Mouse (Mus musculus): Measurements from ENCODE around the gene Anks1. TPM values are rescaled to one million over a fixed set of nuclear protein-coding genes. Genes with fewer than 3 reads are reported as not detected.

Anks1 gene
- polyA plus RNA-seq, 1 experiment from 2014 or later = 18.7 TPM

GRCm38 (mm10) chr17:27940352-27940751, 31.2 kb downstream of the Anks1 start:
- no peak overlapping the region for H3K4me3 ChIP-seq (ENCODE audit: low read depth, low read length)
- 72% methylated on average over 4 of the region's 4 CpGs for WGBS
- H3K27ac ChIP-seq (ENCODE audit: low read depth) = peak overlapping the region; percentile 65; the same call in 1 of the 2 replicates
- H3K4me2 ChIP-seq = no peak overlapping the region
- H3K9me3 ChIP-seq (ENCODE audit: low read depth, low read length) = no peaks in the 10 kb centered on the region
- no peak for ATAC-seq (ENCODE audit: insufficient read depth)
- H3K27me3 ChIP-seq (ENCODE audit: insufficient read depth, low read length) = no peaks in the 10 kb centered on the region
- peaks cover 36% of the 10 kb centered on the region for H3K4me1 ChIP-seq (ENCODE audit: insufficient read depth)
- H3K9ac ChIP-seq = no peak overlapping the region
- TF ChIP-seq CTCF (IDR thresholded peaks at IDR 0.05; ENCODE audit: low read depth) = no peak
- no peaks in the 10 kb centered on the region for H3K36me3 ChIP-seq (ENCODE audit: insufficient read depth)
- DNase-seq = no peak

- no peaks in the 10 kb centered on the region for H3K9me3 ChIP-seq (ENCODE audit: low read depth, low read length)
- peak; percentile 65 for DNase-seq
- WGBS = 65% methylated on average over 5 of the region's 5 CpGs
- H3K27me3 ChIP-seq (ENCODE audit: insufficient read depth, low read length) = no peaks in the 10 kb centered on the region
- H3K4me3 ChIP-seq (ENCODE audit: low read depth, low read length) = no peak overlapping the region
- TF ChIP-seq CTCF (IDR thresholded peaks at IDR 0.05; ENCODE audit: low read depth) = no peak
- peak overlapping the region; percentile 21; the same call in 1 of the 2 replicates for H3K27ac ChIP-seq (ENCODE audit: low read depth)
- no peak for ATAC-seq (ENCODE audit: insufficient read depth)
- H3K36me3 ChIP-seq (ENCODE audit: insufficient read depth) = no peaks in the 10 kb centered on the region
- no peak overlapping the region for H3K9ac ChIP-seq
- H3K4me2 ChIP-seq = no peak overlapping the region
- H3K4me1 ChIP-seq (ENCODE audit: insufficient read depth) = peaks cover 43% of the 10 kb centered on the region
Measured at GRCm38 (mm10) chr17:27941178-27941577, 32.1 kb downstream of the Anks1 start.

DNA sequence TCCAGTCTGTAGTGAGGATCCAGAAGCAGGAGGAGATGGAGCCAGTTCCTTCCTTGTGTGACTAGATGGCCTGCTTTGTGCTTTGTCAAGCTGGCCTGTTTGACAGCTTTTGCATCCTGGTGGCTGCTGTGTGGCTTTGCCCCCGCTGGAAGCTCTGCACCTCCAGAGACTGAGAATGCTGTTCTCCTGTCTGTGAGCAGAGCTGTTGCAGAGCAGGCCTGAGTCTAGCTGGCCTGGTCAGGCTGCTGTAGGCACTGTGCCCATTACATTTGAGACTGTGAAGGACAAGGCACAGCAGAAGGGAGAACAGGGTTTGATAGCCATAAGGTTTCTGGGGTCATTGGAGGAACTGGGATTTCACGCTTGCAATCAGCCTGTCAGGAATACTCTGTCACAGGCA, 32.6 kb downstream of the Anks1 start:
- no peak overlapping the region for H3K9ac ChIP-seq
- no peaks in the 10 kb centered on the region for H3K27me3 ChIP-seq (ENCODE audit: insufficient read depth, low read length)
- WGBS = 51% methylated on average over 2 of the region's 2 CpGs
- no peak overlapping the region for H3K4me2 ChIP-seq
- ATAC-seq (ENCODE audit: insufficient read depth) (no peak), DNase-seq (no peak)
- no peaks in the 10 kb centered on the region for H3K9me3 ChIP-seq (ENCODE audit: low read depth, low read length)
- no peak overlapping the region for H3K4me3 ChIP-seq (ENCODE audit: low read depth, low read length)
- no peaks in the 10 kb centered on the region for H3K36me3 ChIP-seq (ENCODE audit: insufficient read depth)
- peak overlapping the region; percentile 66; the same call in 1 of the 2 replicates for H3K27ac ChIP-seq (ENCODE audit: low read depth)
- H3K4me1 ChIP-seq (ENCODE audit: insufficient read depth) = peaks cover 43% of the 10 kb centered on the region
- no peak for TF ChIP-seq CTCF (IDR thresholded peaks at IDR 0.05; ENCODE audit: low read depth)

DNA sequence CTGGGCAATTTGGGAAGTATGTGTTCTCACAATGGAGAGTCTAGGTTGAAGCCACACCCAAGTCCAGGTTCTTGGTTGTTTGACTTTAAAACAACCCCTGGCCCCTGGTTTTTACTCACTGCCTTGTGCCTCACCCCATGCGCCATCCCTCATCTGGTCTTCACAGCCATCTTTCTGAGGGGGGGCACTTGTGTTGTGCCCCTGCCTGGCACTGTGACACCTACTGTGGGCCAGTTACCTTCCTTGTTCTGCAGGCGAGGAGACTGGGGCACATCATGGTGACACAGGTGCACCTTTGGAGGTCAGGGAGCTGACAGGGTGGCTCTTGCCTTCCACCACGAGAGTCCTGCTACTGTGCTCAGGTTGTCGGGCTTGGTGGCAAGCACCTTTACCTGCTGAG, 33.0 kb downstream of the Anks1 start:
- H3K36me3 ChIP-seq (ENCODE audit: insufficient read depth) = no peaks in the 10 kb centered on the region
- no peak overlapping the region for H3K27ac ChIP-seq (ENCODE audit: low read depth)
- no peaks in the 10 kb centered on the region for H3K27me3 ChIP-seq (ENCODE audit: insufficient read depth, low read length)
- DNase-seq = no peak
- H3K4me3 ChIP-seq (ENCODE audit: low read depth, low read length) = no peak overlapping the region
- no peak overlapping the region for H3K9ac ChIP-seq
- peaks cover 39% of the 10 kb centered on the region for H3K4me1 ChIP-seq (ENCODE audit: insufficient read depth)
- ATAC-seq (ENCODE audit: insufficient read depth) = no peak
- no peak for TF ChIP-seq CTCF (IDR thresholded peaks at IDR 0.05; ENCODE audit: low read depth)
- H3K9me3 ChIP-seq (ENCODE audit: low read depth, low read length) = no peaks in the 10 kb centered on the region
- WGBS = 87% methylated on average over 4 of the region's 4 CpGs
- no peak overlapping the region for H3K4me2 ChIP-seq

DNA sequence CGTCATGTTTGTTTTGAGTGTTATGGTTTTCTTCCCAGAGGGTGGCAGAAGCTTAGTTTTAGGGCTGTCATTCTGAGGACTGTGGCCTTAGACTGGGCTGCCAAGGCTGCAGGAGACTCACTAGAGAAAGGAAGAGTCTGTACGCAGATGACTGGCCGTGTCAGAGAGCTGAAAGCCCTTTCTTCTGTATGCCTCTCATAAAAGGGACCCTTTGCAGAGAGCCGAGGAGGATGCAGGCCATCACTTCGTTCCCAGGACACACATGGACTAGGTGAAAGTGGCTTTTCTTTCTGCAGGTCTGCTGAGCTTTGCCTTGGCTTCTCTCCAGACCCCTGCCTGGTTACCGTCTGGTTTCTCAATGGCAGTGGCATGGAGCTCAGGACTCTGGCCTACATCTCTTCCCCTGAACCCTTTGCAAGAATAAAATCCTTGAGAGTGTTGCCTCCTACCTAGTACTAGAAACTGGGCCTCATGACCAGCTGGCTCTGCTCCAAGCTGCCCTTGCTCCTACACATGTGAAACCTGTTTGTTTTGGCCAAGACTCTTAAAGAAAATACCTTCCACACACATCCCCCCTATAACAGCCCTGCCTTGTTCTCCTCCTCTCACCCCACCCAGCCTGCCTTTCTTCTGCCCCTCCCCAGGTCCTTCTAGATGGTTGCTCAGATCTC, 36.6 kb downstream of the Anks1 start:
- no peak overlapping the region for H3K4me2 ChIP-seq
- no peak overlapping the region for H3K9ac ChIP-seq
- peaks cover 14% of the 10 kb centered on the region for H3K4me1 ChIP-seq (ENCODE audit: insufficient read depth)
- ATAC-seq (ENCODE audit: insufficient read depth) (peak; percentile 68), DNase-seq (peak; percentile 83)
- 46% methylated on average over 6 of the region's 6 CpGs for WGBS
- no peaks in the 10 kb centered on the region for H3K36me3 ChIP-seq (ENCODE audit: insufficient read depth)
- H3K27me3 ChIP-seq (ENCODE audit: insufficient read depth, low read length) = no peaks in the 10 kb centered on the region
- H3K27ac ChIP-seq (ENCODE audit: low read depth) = peak overlapping the region; percentile 85
- no peaks in the 10 kb centered on the region for H3K9me3 ChIP-seq (ENCODE audit: low read depth, low read length)
- no peak overlapping the region for H3K4me3 ChIP-seq (ENCODE audit: low read depth, low read length)
- no peak for TF ChIP-seq CTCF (IDR thresholded peaks at IDR 0.05; ENCODE audit: low read depth)

- ATAC-seq (ENCODE audit: insufficient read depth) = no peak; the same call in 1 of the 2 replicates
- TF ChIP-seq CTCF (IDR thresholded peaks at IDR 0.05; ENCODE audit: low read depth) = no peak
- Histone ChIP-seq H3K9me3 (ENCODE audit: low read depth, low read length) (no peaks in the 10 kb centered on the region), H3K4me3 (ENCODE audit: low read depth, low read length) (no peak overlapping the region), H3K9ac (no peak overlapping the region), H3K27me3 (ENCODE audit: insufficient read depth, low read length) (no peaks in the 10 kb centered on the region), H3K27ac (ENCODE audit: low read depth) (peak overlapping the region; percentile 85), H3K36me3 (ENCODE audit: insufficient read depth) (no peaks in the 10 kb centered on the region), H3K4me1 (ENCODE audit: insufficient read depth) (peaks cover 9% of the 10 kb centered on the region), H3K4me2 (no peak overlapping the region)
- WGBS = 68% methylated on average over 8 of the region's 8 CpGs
- no peak for DNase-seq
Measured at GRCm38 (mm10) chr17:27946371-27946770, 37.3 kb downstream of the Anks1 start.

DNA sequence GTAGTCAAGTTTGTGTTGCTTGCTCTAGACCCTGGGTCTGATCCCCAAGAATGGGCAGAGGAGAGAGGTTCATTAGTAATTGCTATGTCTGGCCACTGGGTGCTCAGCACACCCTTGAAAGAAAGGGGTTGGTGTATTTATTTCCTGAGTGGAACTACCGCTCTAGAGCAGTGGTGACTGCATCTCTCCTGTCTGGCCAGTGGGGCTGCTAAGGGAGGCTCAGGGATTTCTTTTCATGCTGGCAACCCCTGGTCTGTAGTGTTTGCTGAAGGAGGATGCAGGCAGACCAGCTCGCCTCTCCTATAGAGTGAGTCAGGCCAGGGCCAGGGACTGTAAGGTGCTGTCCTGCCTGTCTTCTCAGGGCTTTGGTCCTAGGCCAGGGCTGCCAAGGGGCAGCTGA, 38.0 kb downstream of the Anks1 start:
- 0 out of 2 replicates have a peak, but pooled peaks have one; percentile 20 for TF ChIP-seq CTCF (IDR thresholded peaks at IDR 0.05; ENCODE audit: low read depth)
- H3K4me2 ChIP-seq = no peak overlapping the region
- H3K9me3 ChIP-seq (ENCODE audit: low read depth, low read length) = no peaks in the 10 kb centered on the region
- ATAC-seq (ENCODE audit: insufficient read depth) (0 out of 2 replicates have a peak, but pooled peaks have one; percentile 13), DNase-seq (no peak)
- no peaks in the 10 kb centered on the region for H3K27me3 ChIP-seq (ENCODE audit: insufficient read depth, low read length)
- peaks cover 9% of the 10 kb centered on the region for H3K4me1 ChIP-seq (ENCODE audit: insufficient read depth)
- 65% methylated on average over 2 of the region's 2 CpGs for WGBS
- peak overlapping the region; percentile 15; the same call in 1 of the 2 replicates for H3K9ac ChIP-seq
- no peak overlapping the region for H3K4me3 ChIP-seq (ENCODE audit: low read depth, low read length)
- H3K36me3 ChIP-seq (ENCODE audit: insufficient read depth) = no peaks in the 10 kb centered on the region
- H3K27ac ChIP-seq (ENCODE audit: low read depth) = peak overlapping the region; percentile 15; the same call in 1 of the 2 replicates
